Mouse (Mus musculus) spleen, adult 2 months (tissue): ENCODE data around the gene Cntnap5a.

ENCODE experiments used
- CTCF ChIP-seq: fragments of 200-500 bp; IDR thresholded peaks from 2 replicates; pipeline ENCODE4 v1.5.1; 2011; ENCODE audit warnings: mild to moderate bottlenecking, inconsistent platforms; ENCODE audit not compliant: insufficient read depth, insufficient read length, insufficient replicate concordance; ENCODE audit errors: extremely low read depth
- POLR2A ChIP-seq: fragments of 200-500 bp; IDR thresholded peaks from 2 replicates; pipeline ENCODE4 v1.6.1; 2011; ENCODE audit warnings: low read depth, low read length, inconsistent platforms

DNA sequence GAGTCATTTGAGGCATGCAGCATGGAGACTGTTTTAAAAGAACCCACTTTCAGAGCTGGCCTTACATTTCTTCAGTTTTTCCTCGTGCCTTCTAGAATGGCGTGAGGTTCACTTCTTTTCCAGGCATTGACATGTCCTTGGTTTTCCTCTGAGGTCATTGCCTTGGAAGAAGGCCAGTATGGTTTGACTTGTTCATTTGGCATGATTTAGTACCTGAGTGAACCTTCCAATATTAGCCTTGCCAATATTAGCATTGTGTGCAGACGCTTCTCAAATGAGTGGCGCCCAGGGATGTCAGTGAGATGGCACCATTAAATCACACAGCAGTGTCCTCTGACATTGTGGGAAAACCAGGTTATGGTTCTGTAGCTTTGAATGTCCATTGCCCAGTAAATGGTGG lies 158.0 kb downstream of the Cntnap5a start:
- TF ChIP-seq CTCF (no peak), POLR2A (no peak)
